ENCODE assay signal across 36 mouse cellular contexts in the genomic region with DNA sequence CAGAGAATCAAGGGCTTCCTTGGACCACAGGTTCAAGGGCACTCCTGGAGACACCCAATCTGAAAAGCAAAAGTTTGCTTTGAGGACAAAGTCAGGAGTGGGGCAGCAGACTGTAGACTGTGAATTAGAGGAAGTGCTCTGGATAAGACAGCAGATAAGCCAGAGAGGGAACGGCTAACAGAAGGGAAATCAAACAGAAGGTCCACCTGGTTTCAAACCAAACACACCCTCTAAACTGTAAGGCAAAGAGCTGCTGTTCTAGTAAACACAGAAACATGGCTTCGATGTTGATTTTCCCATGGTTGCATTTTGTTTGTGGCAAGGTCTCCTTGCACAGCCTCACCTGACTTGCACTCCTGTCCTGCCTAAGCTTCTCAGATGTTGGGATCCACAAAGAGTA. TPM values are rescaled to one million over a fixed set of nuclear protein-coding genes. Genes with fewer than 3 reads are reported as not detected.
"Had no signal": no experiment of that assay in that cellular context is flagged by ENCODE, and none has a peak within 500 bp of the region (broad histone marks: within the 10 kb centered on the region; RNA-seq: fewer than 3 reads in every experiment).

No protein-coding gene starts in this region.

- H3K4me3 ChIP-seq: gastrocnemius, adult 2 months; heart, embryonic 10.5 days; heart, embryonic 12.5 days; hindbrain, embryonic 13.5 days; hindbrain, embryonic 15.5 days; intestine, embryonic 15.5 days; layer of hippocampus, adult 2 months; left cerebral cortex, adult 2 months; liver, embryonic 13.5 days had no signal

- H3K4me2 ChIP-seq: heart, embryonic 12.5 days; hindbrain, embryonic 13.5 days; hindbrain, embryonic 15.5 days; intestine, embryonic 15.5 days; liver, embryonic 11.5 days; liver, embryonic 13.5 days had no signal

- H3K9ac ChIP-seq: heart, embryonic 12.5 days; hindbrain, embryonic 13.5 days; hindbrain, embryonic 15.5 days; intestine, embryonic 15.5 days; liver, embryonic 13.5 days had no signal

- DNase-seq: gastrocnemius, adult 2 months; gastrocnemius, postnatal 10 days; gastrocnemius, postnatal 25 days; heart, adult 18-20 months; heart, postnatal 10 days; heart, postnatal 36 days; kidney, adult 18-20 months; kidney, adult 8-10 months; kidney, postnatal 10 days; kidney, postnatal 25 days; kidney, postnatal 4 days; liver; liver, embryonic 13.5 days had no signal

- ATAC-seq: hindbrain, postnatal 0 days; intestine, embryonic 15.5 days; intestine, postnatal 0 days had no signal

- H3K36me3 ChIP-seq: heart, embryonic 10.5 days; heart, embryonic 12.5 days; hindbrain, embryonic 13.5 days; hindbrain, embryonic 15.5 days; intestine, embryonic 15.5 days; liver, embryonic 13.5 days had no signal

- H3K27ac ChIP-seq: gastrocnemius, adult 2 months; heart, embryonic 10.5 days; hindbrain, embryonic 13.5 days; hindbrain, embryonic 15.5 days; hindbrain, postnatal 0 days; intestine, embryonic 15.5 days; layer of hippocampus, adult 2 months; left cerebral cortex, adult 2 months; liver, embryonic 13.5 days had no signal

- H3K9me3 ChIP-seq: heart, embryonic 10.5 days; heart, embryonic 12.5 days; hindbrain, embryonic 13.5 days; hindbrain, embryonic 15.5 days; intestine, embryonic 15.5 days; liver, embryonic 13.5 days had no signal

RNA-seq across cellular contexts. Expression of gene Gls2, which starts 2.8 kb away (rescaled TPM):
- total RNA-seq: granulocyte monocyte progenitor cell, adult 5-6 weeks had no signal

RNA-seq across cellular contexts. Expression of gene Mip, which starts 34.2 kb away (rescaled TPM):
- total RNA-seq: gastrocnemius, adult 2 months; gastrocnemius, postnatal 10 days; gastrocnemius, postnatal 4 days; heart, adult 18-20 months; heart, adult 8-10 months; heart, postnatal 10 days; heart, postnatal 36 days; layer of hippocampus, adult 2 months; layer of hippocampus, postnatal 10 days; layer of hippocampus, postnatal 25 days; left cerebral cortex, adult 2 months; left cerebral cortex, postnatal 14 days; left cerebral cortex, postnatal 36 days had no signal
- polyA plus RNA-seq: frontal cortex, adult 2 months; heart, embryonic 10.5 days; heart, embryonic 12.5 days; heart, embryonic 14.5 days; heart, embryonic 16.5 days; hindbrain, embryonic 11.5 days; hindbrain, embryonic 15.5 days; hindbrain, postnatal 0 days; intestine, postnatal 0 days; kidney, embryonic 14.5 days; kidney, embryonic 16.5 days; liver, embryonic 13.5 days had no signal
